Mouse (Mus musculus): ENCODE results near the gene Scyl3. TPM values are rescaled to one million over a fixed set of nuclear protein-coding genes. Genes with fewer than 3 reads are reported as not detected.

Scyl3 gene
- total RNA-seq, 1 experiment from 2014 or later = 39.1 TPM

DNA sequence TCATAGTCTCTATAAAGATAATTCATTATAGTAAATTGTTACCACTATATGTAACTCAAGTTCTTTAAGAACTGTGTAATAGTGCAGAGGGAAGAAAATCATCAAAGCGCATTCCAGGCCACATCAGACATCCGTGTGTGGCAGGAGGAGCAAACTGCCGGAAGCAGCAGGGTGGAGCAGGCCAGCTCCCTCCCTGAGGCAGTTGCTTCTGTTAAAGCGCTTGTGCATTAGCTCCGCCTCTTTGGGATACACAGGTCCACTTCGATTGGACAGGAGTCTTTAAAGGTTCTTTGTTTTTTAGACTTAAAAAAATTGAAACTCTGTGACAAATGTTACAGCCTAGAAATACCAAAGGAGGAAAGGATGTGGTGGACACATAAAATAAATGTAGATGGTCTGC lies 13.2 kb downstream of the Scyl3 start:
- ATAC-seq (ENCODE audit: extremely low read depth, insufficient number of reproducible peaks, low FRiP score, poor library complexity, severe bottlenecking) = no peak

DNA sequence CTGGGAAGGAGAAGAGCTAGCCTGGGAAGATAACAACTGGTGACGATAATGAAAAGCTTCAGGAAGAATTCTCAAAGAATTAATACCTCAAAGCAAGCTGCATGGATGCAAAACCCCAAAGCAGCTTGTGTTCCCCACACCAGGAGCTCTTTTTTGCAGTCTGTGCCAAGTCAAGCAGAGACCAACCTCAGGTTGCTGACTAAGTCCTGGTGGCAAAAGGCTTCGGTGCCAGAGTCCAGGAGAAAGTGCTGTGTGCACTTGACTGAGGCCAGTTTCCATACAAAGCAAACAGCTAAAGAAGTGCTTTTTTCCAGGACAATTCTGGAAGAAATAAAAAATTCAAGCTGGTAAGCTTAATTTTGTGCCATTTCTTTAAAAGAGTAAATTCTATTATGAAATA lies 24.5 kb downstream of the Scyl3 start:
- ATAC-seq (ENCODE audit: extremely low read depth, insufficient number of reproducible peaks, low FRiP score, poor library complexity, severe bottlenecking) = no peak

DNA sequence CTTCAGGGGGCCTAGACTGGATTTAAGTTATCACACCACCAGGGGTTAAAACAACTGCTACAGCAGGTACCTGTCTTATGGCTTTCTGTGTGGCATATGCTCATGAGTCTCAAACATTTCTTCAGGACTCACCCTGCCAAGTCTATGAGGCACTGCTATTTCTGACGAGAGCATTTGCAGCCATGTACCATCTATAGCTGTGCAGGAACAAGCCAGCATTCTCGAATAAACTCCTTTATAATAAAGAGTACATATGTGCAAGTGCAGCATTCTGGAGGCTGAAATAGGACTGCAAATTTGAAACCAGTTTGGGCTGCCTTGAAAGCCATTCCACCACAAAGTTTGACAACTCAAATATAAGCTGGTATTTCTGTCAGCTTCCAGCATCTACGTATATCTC lies 29.1 kb downstream of the Scyl3 start:
- no peak for ATAC-seq (ENCODE audit: extremely low read depth, insufficient number of reproducible peaks, low FRiP score, poor library complexity, severe bottlenecking)

DNA sequence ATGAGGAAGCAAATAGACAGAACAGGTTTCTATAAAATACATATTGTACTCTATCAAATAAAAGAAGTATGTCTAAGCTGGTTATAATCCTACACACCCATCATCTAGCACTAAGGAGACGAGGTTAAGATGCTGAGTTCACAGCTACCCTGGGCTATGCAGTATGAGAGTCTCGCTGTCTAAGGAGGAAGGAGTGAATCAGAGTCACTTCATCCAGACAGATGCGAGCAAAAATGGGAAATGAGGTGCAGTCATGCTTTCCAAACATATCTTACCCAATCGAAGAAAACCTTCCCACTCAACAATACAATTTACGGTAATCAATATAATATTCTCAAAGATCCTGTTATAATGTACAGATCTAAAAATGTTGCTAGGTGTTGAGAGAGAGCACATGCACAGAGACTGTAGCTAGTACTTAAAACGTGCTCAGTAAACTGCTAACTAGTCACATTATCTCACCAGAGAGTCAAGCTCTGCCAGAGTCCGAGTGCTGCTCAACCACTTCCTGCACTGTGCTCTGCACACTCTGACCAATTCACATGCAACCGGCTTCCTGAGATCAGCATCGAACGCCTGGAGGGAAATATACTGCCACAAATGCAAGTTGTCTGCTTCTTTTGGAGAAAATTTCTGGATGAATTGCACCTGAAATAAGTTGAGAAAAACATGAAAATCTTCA lies 35.2 kb downstream of the Scyl3 start:
- ATAC-seq (ENCODE audit: extremely low read depth, insufficient number of reproducible peaks, low FRiP score, poor library complexity, severe bottlenecking) = no peak

DNA sequence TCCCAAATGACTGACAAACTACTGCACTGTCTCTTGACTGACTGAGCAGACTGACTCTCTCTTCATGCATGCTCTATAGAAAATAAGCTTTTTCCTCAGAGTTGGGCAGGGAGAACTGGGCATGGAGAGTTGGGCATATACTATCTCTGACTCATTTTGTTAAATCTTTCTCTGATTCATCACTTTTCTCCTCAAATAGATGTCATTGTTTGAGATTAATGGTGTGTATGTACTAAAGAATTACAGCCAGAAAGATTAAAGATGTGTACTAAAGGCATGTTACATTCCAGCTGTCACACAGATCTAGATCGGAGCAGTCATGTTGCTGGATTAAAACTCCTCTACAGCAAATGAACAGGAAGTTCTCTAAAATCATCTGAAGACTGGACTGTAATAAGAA lies 45.6 kb downstream of the Scyl3 start:
- no peak for ATAC-seq (ENCODE audit: extremely low read depth, insufficient number of reproducible peaks, low FRiP score, poor library complexity, severe bottlenecking)

DNA sequence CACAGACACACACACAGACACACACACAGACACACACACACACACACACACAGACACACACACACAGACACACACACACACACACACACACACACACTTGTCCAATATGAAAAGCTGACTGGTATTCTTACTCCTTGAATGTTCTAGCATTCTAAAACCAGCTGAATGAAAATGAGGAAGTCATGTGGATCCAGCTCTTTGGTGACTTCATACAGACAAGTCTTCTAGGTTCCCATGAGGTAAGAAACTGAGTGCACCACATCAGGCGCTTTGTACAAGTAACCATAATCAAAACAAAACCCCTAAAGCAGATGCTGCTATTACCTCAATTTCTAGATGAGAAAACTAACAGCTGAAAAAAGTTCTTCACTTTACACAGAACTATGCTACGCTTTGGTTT lies 46.2 kb downstream of the Scyl3 start:
- ATAC-seq (ENCODE audit: extremely low read depth, insufficient number of reproducible peaks, low FRiP score, poor library complexity, severe bottlenecking) = no peak

DNA sequence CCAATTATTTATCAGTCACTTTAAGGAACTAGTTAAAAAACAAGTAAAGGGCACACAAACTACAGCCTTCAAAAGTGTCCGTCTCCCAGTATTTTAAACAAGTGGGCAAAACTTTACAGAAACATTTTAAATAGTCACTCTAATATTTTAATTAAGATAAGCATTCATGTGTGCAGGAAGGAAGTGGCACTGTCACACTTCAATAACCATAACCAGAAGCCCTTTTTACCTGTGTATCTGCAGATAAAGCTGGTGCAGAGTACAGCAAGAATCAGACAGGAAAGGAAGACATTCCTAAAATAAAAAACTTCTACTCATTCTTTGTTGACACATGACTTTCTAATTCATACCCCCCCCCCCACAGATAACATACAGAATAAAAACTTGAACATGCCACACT lies 47.6 kb downstream of the Scyl3 start:
- ATAC-seq (ENCODE audit: extremely low read depth, insufficient number of reproducible peaks, low FRiP score, poor library complexity, severe bottlenecking) = no peak

DNA sequence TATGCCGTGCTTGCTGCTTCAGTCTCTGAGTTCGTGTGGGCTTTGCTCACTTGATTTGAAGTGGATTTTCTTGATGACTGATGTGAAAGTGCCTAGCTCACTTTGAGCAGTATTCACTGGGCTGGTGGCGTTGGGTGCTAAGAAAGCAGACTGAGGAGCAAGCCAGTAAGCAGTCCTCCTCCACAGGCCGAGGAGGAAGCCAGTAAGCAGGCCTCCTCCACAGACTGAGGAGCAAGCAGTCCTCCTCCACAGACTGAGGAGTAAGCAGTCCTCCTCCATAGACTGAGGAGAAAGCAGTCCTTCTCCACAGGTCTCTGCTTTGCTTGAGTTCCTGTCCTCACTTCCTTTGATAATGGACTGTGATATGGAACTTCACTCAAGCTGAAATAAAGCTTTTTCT lies 63.5 kb downstream of the Scyl3 start:
- no peak for ATAC-seq (ENCODE audit: extremely low read depth, insufficient number of reproducible peaks, low FRiP score, poor library complexity, severe bottlenecking)

DNA sequence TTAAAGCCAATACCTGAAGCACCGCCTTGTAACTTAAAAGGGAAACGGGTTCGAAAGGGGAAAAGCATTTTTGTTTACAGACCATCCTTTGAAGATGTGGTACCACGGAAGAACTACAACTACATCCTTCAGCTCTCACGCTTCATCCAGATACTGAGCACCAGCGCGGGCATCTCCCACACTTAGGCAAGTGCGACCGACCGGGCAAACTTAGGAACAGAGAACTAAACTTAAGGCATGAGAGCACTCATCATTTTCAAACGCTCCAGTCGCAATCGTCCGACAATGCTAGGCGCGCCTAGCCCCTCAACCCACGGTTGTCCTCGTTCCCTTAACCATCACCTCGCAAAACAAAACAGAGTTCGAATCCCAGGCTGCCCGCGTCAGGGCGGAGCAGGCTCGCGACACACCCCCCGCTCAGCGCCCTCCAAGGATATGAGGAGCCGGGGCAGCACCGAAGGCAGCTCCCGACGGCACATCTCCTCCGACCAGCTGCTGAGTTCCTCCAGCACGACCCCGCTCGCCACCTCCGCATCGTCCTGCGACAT lies 65.3 kb downstream of the Scyl3 start:
- peak; percentile 13; the same call in 1 of the 2 replicates for ATAC-seq (ENCODE audit: extremely low read depth, insufficient number of reproducible peaks, low FRiP score, poor library complexity, severe bottlenecking)

DNA sequence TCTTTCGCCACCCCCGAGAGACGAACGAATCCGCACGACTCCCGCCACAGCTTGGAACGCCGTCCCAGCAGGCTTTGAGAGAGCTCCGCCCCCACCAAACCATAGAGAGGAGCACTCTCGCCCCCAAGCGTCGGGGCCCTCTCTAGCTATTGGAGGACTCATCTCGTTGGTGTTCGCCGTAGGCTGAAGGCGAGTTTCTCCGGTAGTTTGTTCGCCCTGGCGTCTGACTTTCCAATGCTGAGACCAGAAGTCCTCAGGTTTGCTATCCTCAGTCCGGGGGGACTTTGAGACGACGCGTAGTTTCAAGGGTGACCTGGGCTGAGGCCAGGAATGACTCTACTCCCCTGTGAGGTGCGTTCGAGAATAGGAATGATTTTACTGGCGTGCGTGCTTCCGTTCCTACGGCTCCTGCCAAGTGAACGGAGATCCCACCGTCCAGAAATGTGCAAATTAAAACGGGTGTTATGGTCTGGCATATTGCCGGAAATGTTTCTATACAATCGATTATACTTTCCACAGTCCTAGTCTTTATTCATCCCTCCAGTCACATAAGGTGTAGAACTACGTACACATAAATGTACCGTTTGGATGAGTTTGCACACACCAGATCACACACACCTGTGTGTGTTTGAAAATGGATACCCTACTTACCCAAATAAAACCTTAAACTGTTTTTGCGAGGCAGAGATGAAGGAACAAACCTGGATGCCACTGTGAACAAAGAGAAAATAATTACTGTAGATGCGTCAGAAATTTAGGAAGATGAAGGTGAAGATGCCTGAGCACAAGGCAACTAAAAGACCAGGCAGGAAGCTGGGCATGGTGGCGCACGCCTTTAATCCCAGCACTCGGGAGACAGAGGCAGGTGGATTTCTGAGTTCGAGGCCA lies 66.1 kb downstream of the Scyl3 start, which contains the start of the genes BC055324 and Mettl18:
BC055324 (minus strand) TSS at position 76 of the 888 bp plus-strand sequence.
Mettl18 (plus strand) TSS at position 169 of the 888 bp plus-strand sequence.
- ATAC-seq (ENCODE audit: extremely low read depth, insufficient number of reproducible peaks, low FRiP score, poor library complexity, severe bottlenecking) = peak; percentile 99

DNA sequence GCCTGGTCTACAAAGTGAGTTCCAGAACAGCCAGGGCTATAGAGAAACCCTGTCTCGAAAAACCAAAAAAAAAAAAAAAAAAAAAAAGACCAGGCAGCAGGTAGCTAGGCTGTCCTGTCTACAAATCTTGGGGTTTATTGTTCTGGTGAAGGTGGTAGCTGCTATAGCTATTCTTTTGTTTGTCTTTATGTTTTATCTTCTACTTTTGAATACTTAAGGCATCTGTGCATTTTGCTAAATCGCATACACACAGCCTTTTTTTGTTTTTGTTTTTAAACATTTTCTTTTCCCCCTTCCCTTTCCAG lies 66.7 kb downstream of the Scyl3 start:
- no peak for ATAC-seq (ENCODE audit: extremely low read depth, insufficient number of reproducible peaks, low FRiP score, poor library complexity, severe bottlenecking)

DNA sequence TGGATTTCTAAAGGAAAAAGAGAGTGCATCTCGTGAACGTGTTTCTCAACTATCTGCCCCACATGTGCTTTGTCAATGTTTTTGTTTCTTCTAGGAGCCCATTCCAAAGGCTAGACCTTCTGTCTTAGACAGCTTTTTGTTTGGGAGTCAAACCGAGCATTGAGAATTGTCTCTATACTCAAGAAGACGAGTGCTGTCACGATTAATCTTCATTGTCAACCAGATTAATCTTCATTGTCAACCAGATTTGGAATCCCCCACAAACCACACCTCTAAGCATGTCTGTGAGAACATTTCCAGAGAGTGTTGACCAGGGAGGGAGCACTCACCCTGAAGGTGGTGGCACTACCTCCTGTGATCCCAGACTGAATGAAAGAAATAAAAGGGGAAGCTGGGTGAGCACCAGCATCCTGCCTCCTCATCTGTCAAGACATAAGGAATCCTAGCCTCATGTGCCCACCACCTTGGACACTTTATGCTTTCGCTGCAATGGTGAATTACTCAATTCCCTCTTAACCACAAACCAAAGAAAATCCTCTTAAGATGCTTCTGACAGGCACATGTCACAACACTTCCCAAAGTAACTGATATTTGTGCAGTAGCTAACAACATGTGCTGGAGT lies 73.0 kb downstream of the Scyl3 start:
- no peak for ATAC-seq (ENCODE audit: extremely low read depth, insufficient number of reproducible peaks, low FRiP score, poor library complexity, severe bottlenecking)

DNA sequence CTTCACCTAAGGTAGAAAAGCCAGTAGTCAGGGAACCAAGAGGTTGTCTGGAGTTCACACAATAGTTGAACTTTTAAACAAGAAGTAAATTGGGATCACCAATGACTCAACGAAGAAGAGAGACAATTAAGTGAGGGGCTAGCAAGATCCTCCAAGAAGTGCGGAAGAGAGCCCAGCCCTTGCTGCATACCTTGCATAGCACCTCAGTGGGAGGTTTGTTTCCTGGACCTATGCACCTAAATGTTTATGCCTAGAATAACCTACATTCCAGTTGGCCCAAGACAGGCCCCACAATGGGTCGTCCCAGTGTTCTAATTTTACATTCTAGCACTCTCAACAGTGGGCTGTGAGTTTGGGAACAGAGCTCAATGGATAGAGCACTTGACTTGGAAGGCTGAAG lies 75.4 kb downstream of the Scyl3 start:
- ATAC-seq (ENCODE audit: extremely low read depth, insufficient number of reproducible peaks, low FRiP score, poor library complexity, severe bottlenecking) = no peak

Other genes starting within 250 kb of the Scyl3 start
- gene Mettl11b, start 203.9 kb upstream of the Scyl3 start, total RNA-seq (2017) = not detected in 2 replicates
- 1.4 and 2.1 TPM in 2 replicates for gene Kifap3, start 149.5 kb upstream of the Scyl3 start, total RNA-seq (2017)
- gene BC055324, start 65.7 kb downstream of the Scyl3 start, total RNA-seq (2017) = 5.0 and 7.7 TPM in 2 replicates
- gene Mettl18, start 65.8 kb downstream of the Scyl3 start, total RNA-seq (2017) = 14.5 and 14.7 TPM in 2 replicates
- 0.37 and 0.70 TPM in 2 replicates for gene Sele, start 119.1 kb downstream of the Scyl3 start, total RNA-seq (2017)
- 1,314 and 1,317 TPM in 2 replicates for gene Sell, start 132.9 kb downstream of the Scyl3 start, total RNA-seq (2017)
- 9.2 and 10.0 TPM in 2 replicates for gene Selp, start 186.2 kb downstream of the Scyl3 start, total RNA-seq (2017)
- gene F5, start 222.7 kb downstream of the Scyl3 start, total RNA-seq (2017) = 23.7 and 25.5 TPM in 2 replicates

All from neutrophil, adult 5-6 weeks (primary cell).